Mouse (Mus musculus): ENCODE data around the gene Ankrd33b. TPM values are rescaled to one million over a fixed set of nuclear protein-coding genes. Genes with fewer than 3 reads are reported as not detected.

Ankrd33b gene
- polyA plus RNA-seq, 2 experiments, result 0.52 to 0.59 TPM

- H3K4me2 ChIP-seq (replicated peaks; ENCODE audit: low read depth, low read length, severe bottlenecking), result no peak overlapping the region
- TF ChIP-seq POLR2A (IDR thresholded peaks at IDR 0.05; ENCODE audit: borderline replicate concordance, extremely low read depth, insufficient read depth, insufficient read length), result no peak
- DNase-seq (ENCODE audit: low spot score) (no peak), ATAC-seq (ENCODE audit: low FRiP score, low read depth) (no peak)
- H3K4me3 ChIP-seq (replicated peaks; ENCODE audit: low read length), result no peak overlapping the region
- no peaks in the 10 kb centered on the region for H3K9me3 ChIP-seq (ENCODE audit: control insufficient read depth, low read length)
- H3K36me3 ChIP-seq (ENCODE audit: control insufficient read depth, insufficient read depth, low read length), result no peaks in the 10 kb centered on the region
- no peak overlapping the region for H3K27ac ChIP-seq (replicated peaks; ENCODE audit: low read depth, low read length)
- H3K9ac ChIP-seq (ENCODE audit: low read depth, low read length, severe bottlenecking), result no peak overlapping the region
- peaks cover 51% of the 10 kb centered on the region for H3K27me3 ChIP-seq (ENCODE audit: control insufficient read depth, insufficient read depth, low read length)
- H3K4me1 ChIP-seq (ENCODE audit: control insufficient read depth, insufficient read depth, low read length), result peaks cover 19% of the 10 kb centered on the region
- WGBS, result 7% methylated on average over 12 of the region's 12 CpGs
Measured at GRCm38 (mm10) chr15:31369125-31369612, 1.6 kb upstream of the Ankrd33b start.

DNA sequence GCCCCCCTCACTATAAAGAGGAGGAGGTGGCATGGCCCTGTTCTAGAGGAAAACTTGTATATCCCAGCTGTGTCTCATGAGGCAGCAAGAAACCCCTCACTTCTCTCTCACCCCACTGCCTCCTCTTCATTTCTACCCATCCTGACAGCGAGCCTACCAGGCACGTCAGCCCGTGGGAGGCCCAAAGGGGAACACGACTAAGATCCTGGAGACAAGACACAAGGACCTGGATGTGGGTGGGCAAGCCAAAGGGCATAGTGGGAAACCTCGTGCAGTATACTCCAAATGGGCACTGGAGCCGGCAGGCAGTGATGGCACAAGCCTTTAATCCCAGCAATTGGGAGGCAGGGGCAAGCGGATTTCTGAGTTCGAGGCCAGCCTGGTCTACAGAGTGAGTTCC, 1.0 kb upstream of the Ankrd33b start:
- peaks cover 19% of the 10 kb centered on the region for H3K4me1 ChIP-seq (ENCODE audit: control insufficient read depth, insufficient read depth, low read length)
- no peak for DNase-seq (ENCODE audit: low spot score)
- no peak overlapping the region for H3K4me3 ChIP-seq (replicated peaks; ENCODE audit: low read length)
- ATAC-seq (ENCODE audit: low FRiP score, low read depth), result no peak
- WGBS, result 18% methylated on average over 8 of the region's 8 CpGs
- TF ChIP-seq POLR2A (IDR thresholded peaks at IDR 0.05; ENCODE audit: borderline replicate concordance, extremely low read depth, insufficient read depth, insufficient read length), result no peak
- H3K9me3 ChIP-seq (ENCODE audit: control insufficient read depth, low read length), result no peaks in the 10 kb centered on the region
- no peaks in the 10 kb centered on the region for H3K36me3 ChIP-seq (ENCODE audit: control insufficient read depth, insufficient read depth, low read length)
- H3K9ac ChIP-seq (ENCODE audit: low read depth, low read length, severe bottlenecking), result no peak overlapping the region
- H3K27ac ChIP-seq (replicated peaks; ENCODE audit: low read depth, low read length), result no peak overlapping the region
- no peak overlapping the region; the same call in 1 of the 2 replicates for H3K4me2 ChIP-seq (replicated peaks; ENCODE audit: low read depth, low read length, severe bottlenecking)
- H3K27me3 ChIP-seq (ENCODE audit: control insufficient read depth, insufficient read depth, low read length), result peaks cover 51% of the 10 kb centered on the region

DNA sequence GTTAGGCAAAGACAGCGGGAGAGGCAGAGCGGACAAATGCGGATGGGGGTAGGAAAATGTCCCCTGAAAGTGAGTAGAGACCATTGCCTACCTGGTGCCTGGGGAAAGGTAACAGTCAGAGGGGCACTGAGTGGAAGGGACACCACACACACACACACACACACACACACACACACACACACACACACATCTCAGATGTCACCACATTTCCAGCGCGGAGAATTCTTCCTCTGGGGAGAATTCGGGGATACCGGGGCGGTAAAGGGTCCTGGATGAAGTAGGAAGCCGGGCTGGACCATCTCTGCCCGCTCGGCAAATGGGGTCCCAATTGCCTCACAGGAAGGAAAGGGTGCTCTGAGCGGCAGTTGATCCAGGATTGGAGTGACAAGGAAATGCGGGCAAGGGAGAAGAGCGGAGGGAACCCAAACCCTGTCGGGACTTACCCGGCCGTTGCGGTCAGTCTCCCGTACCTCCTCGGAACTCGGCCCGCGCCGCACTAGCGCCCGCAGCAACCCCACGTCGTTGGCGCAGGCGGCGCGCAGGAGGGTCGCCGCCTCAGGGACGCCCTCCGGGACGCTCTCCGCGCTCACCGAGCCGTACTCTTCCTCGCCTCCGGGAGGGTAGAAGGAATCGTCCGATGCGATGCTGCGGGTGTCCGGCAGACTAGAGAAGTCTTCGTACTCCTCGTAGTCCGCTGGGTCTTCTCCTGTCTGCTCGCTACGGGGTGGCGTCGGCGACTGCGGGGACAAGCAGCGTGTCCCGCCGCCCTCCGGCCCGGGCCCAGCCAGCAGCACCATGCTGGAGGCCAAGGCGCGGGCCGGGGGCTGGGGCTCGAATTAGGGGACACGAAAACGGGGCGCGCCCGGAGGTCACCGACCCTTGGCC, 688 bp downstream of the Ankrd33b start:
- no peak for DNase-seq (ENCODE audit: low spot score)
- TF ChIP-seq POLR2A (IDR thresholded peaks at IDR 0.05; ENCODE audit: borderline replicate concordance, extremely low read depth, insufficient read depth, insufficient read length), result no peak

DNA sequence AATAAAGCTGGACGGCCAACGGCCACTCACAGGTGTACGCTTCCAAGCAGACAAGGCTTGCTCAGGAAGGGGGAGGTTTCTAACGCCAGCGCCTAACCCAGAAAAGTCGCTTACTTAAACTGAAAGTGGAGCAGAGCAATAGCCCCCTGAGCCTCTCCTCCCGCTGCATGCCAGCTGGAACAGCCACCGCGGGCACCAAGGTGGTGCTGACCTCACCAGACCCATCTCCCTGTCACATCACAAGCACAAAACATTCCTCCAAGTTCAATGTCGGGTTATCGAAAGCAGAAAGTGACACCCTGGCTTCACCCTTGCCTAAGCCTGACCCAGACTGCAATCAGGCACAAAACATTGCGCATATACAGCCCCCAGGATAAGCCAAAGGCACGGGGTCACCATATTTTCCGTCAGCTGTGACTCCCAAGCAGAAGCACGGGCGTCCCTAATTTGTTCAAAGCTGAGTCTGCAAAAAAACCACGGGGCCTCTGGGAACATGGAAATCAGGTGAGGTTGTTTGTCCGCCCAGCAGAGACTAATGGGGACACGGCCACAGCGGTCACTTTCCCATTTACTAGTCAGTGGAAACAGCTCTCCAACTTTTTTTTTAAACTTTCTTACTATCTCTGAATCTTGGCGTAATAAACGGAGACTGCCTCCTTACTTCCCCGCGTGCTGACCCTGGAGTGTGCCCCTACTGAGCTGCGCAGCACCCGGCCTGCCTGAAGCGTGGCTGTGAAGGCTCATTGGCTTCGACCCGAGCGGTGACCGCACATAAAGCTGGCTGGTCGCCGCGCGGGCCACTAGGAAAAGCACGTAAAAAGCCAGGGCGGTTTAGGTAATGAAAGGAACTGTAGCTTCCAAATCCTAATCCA, 1.6 kb downstream of the Ankrd33b start:
- H3K4me2 ChIP-seq (replicated peaks; ENCODE audit: low read depth, low read length, severe bottlenecking), result peak overlapping the region; percentile 100
- H3K36me3 ChIP-seq (ENCODE audit: control insufficient read depth, insufficient read depth, low read length), result no peaks in the 10 kb centered on the region
- H3K27ac ChIP-seq (replicated peaks; ENCODE audit: low read depth, low read length), result no peak overlapping the region
- H3K27me3 ChIP-seq (ENCODE audit: control insufficient read depth, insufficient read depth, low read length), result peaks cover 51% of the 10 kb centered on the region
- 1% methylated on average over 37 of the region's 37 CpGs for WGBS
- DNase-seq (ENCODE audit: low spot score) (no peak), ATAC-seq (ENCODE audit: low FRiP score, low read depth) (no peak)
- peaks cover 19% of the 10 kb centered on the region for H3K4me1 ChIP-seq (ENCODE audit: control insufficient read depth, insufficient read depth, low read length)
- no peak overlapping the region for H3K9ac ChIP-seq (ENCODE audit: low read depth, low read length, severe bottlenecking)
- peak overlapping the region; percentile 58 for H3K4me3 ChIP-seq (replicated peaks; ENCODE audit: low read length)
- no peaks in the 10 kb centered on the region for H3K9me3 ChIP-seq (ENCODE audit: control insufficient read depth, low read length)
- TF ChIP-seq POLR2A (IDR thresholded peaks at IDR 0.05; ENCODE audit: borderline replicate concordance, extremely low read depth, insufficient read depth, insufficient read length), result no peak

More for the DNA sequence above, 688 bp downstream of the Ankrd33b start:
- Histone ChIP-seq H3K27ac (replicated peaks; ENCODE audit: low read depth, low read length) (no peak overlapping the region), H3K4me1 (ENCODE audit: control insufficient read depth, insufficient read depth, low read length) (peaks cover 19% of the 10 kb centered on the region), H3K9me3 (ENCODE audit: control insufficient read depth, low read length) (no peaks in the 10 kb centered on the region), H3K4me2 (replicated peaks; ENCODE audit: low read depth, low read length, severe bottlenecking) (peak overlapping the region; percentile 100), H3K4me3 (replicated peaks; ENCODE audit: low read length) (peak overlapping the region; percentile 58), H3K27me3 (ENCODE audit: control insufficient read depth, insufficient read depth, low read length) (peaks cover 51% of the 10 kb centered on the region), H3K9ac (ENCODE audit: low read depth, low read length, severe bottlenecking) (peak overlapping the region; percentile 54), H3K36me3 (ENCODE audit: control insufficient read depth, insufficient read depth, low read length) (no peaks in the 10 kb centered on the region)
- no peak for ATAC-seq (ENCODE audit: low FRiP score, low read depth)
- WGBS, result under 1% methylated on average over 65 of the region's 72 CpGs
